Mouse (Mus musculus) mesoderm, embryonic 11.5 days (tissue): ENCODE measurements around the gene AW551984.
A peak's percentile ranks its signal among the peaks of the same experiment; 100 is the strongest.

Source experiments
- DNase-seq: peaks from one replicate; pipeline ENCODE4 v3.0.0-alpha.2; 2012; ENCODE audit warnings: low read depth, low spot score

AW551984 gene

DNA sequence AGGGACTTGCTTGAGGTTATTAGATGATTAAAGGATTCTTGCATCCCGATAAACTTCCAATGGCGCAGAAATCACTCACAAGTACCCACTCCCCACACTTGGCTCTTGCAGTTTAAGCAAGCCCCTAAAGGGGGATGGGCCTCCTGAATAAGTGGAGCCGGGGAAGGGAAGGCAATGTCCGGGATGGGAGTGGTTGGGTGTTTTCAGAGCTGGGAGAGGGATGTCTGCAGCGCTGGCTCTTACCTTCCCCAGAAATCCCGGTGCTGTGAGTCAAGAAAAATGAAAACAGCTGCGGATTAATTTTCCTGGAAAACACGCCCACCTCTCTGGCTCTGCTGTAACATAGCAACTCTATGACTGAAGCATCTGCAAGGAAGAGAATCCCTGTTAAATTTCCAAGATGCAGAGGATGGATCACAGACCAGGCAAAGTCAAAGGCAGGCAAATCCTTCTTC lies at the start of gene AW551984:
AW551984 (minus strand) TSS at position 405 of the 455 bp plus-strand sequence.
- peak; percentile 62 for DNase-seq

DNA sequence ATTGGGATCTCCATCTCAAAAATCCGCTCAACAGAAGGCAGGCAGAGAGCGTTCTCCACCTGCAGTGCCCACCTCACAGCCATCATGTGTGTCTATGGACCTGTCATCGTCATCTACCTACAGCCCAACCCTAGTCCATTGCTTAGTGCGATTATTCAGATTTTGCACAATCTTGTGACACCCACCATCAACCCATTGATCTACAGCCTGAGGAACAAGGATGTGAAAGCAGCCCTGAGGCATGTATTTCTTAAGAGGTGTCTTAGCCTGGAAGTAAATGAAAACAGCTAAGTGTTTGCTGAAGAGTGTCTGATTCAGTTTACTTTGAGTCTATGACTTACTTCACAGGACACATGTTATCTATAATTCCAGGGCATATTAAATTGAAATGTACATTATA lies 43.2 kb upstream of the AW551984 start:
- DNase-seq, result no peak

DNA sequence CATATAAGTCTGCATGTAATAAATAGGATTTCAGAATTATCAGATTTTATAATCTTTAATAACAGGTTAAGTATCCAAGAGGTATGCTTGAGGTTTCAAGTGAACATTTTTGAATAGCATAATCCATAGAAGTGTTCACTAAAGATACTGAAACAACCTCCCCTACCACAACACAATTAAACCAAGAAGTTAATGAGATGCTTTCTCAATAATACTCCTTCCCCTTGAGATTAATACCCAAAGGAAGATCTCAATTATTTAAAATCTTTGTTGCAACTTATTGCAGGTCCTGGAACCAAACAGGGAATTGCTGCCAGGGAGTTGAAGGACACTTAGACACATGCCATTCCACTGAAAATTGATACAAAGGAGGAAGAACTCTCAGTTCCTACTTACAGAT lies 40.6 kb upstream of the AW551984 start, which contains the start of gene Olfr961:
Olfr961 (plus strand) TSS at position 301 of the 400 bp plus-strand sequence.
- DNase-seq, result no peak

DNA sequence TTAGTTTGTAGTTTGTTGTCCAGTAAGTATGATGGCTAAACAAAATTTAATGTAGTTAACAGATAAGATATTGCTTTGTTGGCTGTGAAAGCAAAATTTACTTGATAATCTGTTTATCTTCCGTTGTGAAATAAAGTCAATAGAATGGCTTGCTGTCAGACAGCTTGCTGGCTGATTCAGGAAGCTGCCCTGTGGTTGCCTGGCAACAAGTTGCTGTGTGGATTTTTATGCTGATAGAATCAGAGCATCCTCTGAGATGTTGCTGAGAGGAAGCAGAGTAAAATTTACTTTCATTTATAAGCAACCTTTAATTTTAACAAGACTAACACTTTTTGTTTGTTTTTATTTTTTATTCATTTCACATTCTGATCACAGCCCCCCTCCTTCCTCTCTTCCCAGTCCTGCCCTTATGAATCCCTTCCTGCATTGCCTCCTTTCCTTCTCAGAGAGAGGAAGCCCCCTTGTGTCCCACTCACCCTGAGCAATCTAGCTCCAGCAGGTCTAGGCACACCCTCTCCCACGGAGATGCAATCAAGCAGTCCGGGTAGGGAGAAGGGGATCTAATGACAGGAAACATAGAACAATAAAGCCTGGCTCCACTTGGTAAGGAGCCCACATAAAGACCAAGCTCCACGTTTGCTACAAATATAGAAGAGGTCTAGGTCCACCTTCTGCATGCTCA lies 29.9 kb upstream of the AW551984 start:
- DNase-seq, result no peak

DNA sequence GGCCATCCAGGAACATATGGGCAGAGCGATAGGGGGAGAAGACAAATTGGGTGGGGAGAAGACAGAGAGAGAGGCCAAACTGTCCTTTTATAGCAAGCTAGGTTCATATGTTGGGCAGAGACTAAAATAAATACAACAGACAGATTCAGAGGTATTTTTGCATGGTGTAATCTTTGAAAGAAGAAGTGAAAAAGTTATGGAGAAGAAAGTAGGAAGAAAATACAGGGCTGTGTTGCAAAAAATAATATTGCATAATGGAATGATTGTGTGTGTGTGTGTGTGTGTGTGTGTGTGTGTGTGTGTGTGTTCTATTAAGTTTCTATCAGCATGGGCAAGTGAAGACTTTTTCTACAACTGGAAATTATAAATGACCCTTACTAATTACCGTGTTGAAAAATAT lies 24.9 kb upstream of the AW551984 start:
- no peak for DNase-seq

DNA sequence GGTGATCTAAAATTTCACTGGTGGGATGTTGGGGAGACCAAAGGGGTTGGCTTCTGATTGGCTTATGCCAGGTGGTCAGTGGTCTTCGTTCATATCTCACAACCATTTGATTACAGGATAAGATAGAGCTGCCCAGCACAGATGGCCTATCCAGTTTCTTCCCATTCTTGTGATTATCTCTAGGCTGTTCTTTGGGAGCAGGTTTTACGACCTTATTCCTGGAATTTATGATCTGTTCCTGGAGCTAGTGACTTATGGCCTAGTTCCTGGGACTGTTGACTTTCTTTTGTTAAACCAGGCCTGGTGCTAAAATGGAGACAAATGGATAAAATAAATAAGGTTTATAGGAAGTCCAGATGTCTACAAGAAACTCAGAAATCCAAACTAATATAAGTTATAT lies 20.5 kb upstream of the AW551984 start:
- DNase-seq, result no peak

DNA sequence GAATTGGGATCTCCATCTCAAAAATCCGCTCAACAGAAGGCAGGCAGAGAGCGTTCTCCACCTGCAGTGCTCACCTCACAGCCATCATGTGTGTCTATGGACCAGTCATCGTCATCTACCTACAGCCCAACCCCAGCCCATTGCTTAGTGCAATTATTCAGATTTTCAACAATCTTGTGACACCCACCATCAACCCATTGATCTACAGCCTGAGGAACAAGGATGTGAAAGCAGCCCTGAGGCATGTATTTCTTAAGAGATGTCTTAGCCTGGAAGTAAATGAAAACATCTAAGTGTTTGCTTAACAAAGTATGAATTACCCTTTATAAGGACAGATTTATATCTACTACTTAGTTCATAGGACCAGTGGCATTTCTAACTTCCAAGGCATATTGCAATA lies 19.6 kb upstream of the AW551984 start:
- no peak for DNase-seq

DNA sequence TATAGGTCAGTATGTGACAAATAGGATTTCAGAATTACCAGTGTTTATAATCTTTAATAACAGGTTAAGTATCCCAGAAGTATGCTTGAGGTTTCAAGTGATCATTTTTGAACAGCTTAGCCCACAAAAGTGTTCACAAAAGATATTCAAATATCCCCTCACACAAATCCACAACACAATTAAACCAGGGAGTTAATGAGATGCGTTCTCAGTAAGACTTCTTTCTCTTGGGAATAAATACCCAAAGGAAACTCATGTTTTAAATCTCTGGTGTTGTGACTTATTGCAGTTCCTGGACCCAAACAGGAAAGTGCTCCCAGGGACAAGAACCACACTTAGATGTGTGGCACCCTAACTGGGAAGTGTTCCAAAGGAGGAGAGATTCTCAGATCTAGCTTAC lies 16.9 kb upstream of the AW551984 start, which contains the start of gene Olfr960:
Olfr960 (plus strand) TSS at position 301 of the 400 bp plus-strand sequence.
- DNase-seq, result no peak

DNA sequence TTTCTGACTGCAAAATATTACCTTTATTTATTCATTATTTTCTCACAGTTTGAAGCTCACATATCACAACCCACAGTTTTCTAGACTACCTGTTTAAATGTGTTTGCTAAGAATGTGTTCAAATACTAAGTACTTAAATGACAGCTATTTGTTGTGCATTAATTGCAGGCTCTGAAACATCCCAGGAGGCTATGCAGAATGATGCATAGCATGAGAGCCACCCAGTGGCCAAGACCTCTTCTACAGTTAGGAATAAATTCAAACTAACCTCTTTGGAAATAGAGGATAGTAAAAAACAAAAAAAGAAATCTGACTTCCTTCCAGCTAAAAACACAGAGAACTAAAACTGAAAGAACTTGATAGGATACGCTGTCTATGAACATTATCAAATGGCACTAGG lies 7.8 kb upstream of the AW551984 start:
- DNase-seq, result no peak

DNA sequence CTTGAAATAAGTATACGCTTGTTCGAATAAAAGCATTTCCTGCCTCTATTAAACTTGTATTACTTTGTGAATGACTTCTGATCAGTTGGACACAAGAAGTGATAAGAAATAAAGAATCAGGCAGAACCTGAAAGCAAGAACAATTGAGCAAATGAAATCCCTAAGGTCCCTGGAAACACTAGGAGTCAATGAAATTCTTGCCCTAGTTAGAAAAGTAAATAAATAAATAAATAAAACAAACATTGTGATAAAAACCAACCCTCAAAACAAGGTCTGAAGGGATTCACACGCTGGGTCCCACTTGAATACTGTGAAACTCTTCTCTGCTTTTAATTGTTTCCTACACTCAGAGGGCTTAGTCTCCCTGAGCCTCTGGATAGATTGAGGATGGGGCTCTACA lies 6.2 kb upstream of the AW551984 start, which contains the start of gene Olfr148:
Olfr148 (plus strand) TSS at position 301 of the 400 bp plus-strand sequence.
- no peak for DNase-seq

DNA sequence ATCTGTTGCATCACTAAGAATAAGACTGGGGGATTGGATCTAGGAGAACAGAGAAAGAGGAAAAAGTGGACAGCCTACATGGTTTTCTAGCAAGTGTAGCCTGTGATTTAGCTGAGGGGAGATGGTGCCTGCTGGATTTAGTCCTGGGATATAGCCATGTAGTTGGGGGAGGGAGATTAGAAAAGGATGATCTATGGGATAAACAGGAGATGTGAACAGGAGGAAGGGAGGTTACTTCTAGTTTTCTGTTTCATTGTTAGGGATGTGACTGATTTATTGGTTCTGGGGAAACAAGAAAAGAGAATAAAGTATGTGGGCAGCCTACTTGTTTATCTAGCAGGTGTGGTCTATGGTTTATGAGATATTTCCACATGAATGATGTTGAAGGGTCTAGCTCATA lies 4.3 kb upstream of the AW551984 start:
- DNase-seq, result no peak

DNA sequence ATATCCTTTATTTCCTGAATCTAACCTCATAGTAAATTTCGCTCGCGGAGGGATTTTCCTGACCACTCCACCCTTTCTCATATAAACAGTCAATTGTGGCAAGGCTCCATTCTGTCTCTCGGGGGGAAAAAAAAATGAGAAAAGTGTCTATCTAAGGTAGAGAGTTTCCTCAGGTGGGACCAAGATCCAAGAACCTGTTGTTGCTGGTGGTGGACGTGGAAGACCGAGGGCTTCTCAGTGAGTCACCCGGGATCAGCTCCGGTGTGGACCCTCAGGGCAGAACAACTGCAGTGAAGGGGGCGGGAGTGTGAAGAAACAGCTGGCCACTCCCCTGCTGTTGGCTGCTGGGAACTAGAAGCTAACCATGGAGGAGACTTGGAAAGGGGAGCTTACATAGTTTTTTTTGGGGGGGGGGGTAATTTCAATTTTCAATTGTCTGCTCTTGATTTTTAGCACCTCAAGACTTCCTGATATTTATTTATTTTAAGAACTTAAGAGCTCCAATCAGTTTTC lies 814 bp downstream of the AW551984 start:
- peak; percentile 53 for DNase-seq

DNA sequence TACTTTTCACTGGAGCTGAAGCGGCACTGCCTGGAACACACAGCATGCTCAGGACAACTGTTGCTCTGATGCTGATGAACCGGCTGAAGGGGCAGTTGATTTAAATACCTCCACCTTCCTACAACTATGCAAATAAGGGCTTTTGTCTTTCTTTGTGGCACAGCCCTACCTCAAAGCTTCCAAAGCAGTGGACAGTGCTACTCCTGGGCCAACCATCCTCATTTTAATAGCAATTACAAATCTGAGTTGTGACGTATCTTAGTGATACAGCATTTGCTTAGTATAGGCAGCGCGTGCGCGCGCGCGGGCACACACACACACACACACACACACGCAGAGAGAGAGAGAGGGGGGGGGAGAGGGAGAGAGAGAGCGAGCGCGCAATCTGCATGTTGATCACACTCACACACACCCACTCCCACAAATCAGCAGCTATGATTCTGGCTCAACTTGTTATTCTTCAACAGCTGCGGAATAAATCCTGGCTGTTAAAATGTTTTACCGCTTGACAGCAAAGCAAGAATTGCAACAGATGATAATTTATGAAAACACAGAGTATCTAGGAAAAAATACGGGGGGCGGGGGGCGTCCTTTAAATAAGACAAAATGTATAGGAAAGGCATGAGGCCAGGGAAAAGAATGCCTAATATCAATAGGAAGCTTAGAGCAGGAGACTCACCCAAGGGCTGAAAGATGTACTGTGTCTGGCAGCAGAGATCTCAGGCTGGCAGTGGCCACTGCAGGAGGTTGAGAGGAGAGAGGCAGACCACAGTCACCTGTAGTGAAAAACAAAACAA lies 1.5 kb downstream of the AW551984 start:
- peak; percentile 34 for DNase-seq

DNA sequence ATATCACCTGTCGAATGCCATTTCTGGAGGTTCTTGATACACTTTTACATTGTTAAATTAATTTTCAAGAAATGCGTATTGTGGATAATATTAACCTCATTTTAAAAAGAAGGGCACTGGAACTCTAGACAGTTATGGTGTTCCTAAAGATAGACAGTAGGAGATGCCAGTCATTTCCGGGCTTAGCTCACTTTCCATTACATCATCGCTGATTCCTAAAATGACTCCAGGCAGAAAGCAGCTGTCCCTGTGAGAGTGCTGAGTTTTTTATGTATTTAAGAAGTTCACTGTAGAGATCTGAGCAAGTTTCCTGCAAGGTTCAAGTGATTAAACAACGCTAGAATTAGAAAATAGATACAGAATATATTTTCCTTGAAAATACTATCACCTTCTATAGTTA lies 27.2 kb downstream of the AW551984 start:
- DNase-seq, result no peak

DNA sequence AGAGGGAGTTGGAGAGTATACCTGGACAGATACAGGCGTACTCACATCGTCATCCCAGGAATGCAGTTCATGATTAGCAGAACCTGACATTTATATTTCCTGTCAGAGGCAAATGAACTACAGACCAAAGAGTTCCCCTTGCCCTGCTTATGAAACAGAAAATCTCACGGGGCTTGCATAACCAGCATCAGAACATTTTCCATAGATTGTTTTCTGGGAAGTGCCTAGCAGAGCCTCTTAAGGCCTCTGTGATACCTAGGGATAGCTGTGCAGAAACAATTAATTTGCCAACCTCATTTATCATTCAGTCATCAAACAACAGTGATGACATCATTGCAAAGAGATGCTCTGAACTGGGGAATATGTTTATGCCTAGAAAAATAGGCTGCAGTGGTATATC lies 28.7 kb downstream of the AW551984 start, which contains the start of gene Olfr959:
Olfr959 (minus strand) TSS at position 101 of the 400 bp plus-strand sequence.
- no peak for DNase-seq

DNA sequence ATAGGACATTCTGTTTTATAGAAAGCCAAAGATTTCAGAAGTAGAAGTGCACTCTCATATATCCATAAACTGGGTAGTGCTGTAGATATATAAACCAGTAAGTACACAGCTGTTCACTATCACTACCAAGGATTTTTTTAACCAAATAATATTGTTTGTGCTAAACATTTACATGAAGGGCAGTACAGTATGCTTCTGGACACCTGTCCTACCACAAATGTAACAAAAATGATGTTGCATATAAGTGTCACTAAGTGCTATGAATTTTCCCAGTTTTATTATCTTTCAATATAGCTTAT lies 45.9 kb downstream of the AW551984 start:
- no peak for DNase-seq

DNA sequence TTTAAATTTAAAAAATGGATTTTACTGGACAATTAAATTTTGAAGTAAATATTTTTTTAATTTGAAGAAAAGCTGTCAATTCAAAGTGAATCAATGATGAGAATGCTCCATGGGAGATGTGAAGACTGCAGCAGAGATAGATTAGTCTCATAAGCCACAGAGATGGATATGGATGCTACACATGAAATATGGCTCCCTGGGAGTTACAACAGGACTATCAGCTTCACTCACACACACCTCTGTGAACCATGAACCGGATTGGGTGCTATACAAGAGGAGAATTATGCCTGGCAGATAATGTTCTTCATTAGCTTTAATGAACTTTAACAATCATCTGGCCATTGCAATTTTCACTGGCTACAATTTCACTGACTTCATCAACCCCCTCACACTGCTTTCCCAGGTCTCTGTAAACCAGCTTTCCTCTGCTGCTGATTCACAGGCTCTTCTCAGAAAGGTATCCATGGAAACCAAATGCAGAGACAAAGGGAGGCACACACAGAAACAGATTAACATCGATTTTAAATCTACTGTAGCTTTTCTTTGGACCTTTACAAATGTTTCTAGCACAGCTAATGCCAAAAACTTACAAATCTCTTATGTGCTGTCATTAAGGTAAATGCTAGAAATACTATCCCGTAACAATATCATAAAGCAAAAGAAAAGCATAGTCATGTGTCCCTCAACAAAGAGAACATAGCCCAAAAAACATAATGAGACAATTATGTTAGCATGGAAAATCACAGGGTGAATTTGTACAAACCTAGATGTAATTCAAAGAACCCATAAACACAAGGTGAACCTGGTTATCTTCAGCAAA lies 46.5 kb downstream of the AW551984 start:
- DNase-seq, result peak; percentile 17

DNA sequence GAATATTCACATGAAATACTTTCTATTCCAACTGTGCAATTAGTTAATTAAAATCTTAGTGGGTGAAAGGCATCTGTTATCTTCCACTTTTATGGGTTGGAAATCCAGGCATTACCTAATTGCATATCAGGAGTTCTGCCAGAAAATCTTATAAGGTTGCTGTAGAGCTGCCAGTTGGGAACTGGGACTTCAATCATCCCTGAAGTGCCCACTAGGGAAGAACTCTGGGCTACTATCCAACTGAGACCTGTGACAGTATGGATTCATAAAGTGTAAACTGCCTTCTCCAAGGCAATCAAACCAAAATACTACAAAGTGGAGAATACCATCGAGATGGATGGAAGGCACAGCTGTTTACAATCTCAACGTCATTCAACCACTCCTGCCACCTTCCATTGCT lies 50.3 kb downstream of the AW551984 start, which contains the start of gene Olfr958:
Olfr958 (minus strand) TSS at position 109 of the 400 bp plus-strand sequence.
- no peak for DNase-seq

DNA sequence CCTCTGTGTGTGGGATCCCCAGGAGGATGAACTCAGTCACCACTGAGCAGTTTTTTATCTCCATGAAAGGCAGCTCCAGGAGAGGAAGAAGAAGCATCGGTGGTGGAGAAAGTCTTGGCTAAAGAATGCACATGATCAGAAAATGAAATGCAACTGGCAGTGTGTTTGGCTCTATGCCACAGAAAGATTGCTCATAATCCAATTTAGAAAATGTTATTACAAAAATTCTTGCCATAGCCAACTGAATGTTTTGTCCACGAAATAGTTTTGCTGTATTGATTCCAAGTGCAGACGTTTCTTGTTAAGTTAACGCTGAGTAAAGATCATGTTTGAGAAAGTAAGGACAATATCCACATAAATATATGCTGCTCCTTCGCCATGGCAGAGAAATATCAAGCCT lies 53.4 kb downstream of the AW551984 start:
- DNase-seq, result no peak
